Mouse (Mus musculus): ENCODE results near the gene Vmn2r88.
"Not testable (repeated sequence)": the region's sequence is repeated elsewhere in the genome, so short reads cannot be mapped to it uniquely, and the experiment has no call there.

Vmn2r88 gene

GRCm38 (mm10) chr14:51410520-51410919 lies at the start of gene Vmn2r88:
Gene Vmn2r88 (plus strand): TSS chr14:51410820.
- no peak for DNase-seq (ENCODE audit: low spot score)

- DNase-seq (ENCODE audit: low spot score): no peak
Measured at GRCm38 (mm10) chr14:51361456-51361855, 49.2 kb upstream of the Vmn2r88 start, which contains the start of gene Gm7247. Gene Gm7247 (plus strand): TSS chr14:51361756.

GRCm38 (mm10) chr14:51382805-51383204 lies 27.8 kb upstream of the Vmn2r88 start:
- peak; percentile 34 for DNase-seq (ENCODE audit: low spot score)

GRCm38 (mm10) chr14:51384351-51384750 lies 26.3 kb upstream of the Vmn2r88 start:
- no peak for DNase-seq (ENCODE audit: low spot score)

GRCm38 (mm10) chr14:51385741-51386140 lies 24.9 kb upstream of the Vmn2r88 start:
- no peak for DNase-seq (ENCODE audit: low spot score)

- DNase-seq (ENCODE audit: low spot score): no peak
Measured at GRCm38 (mm10) chr14:51387768-51388167, 22.9 kb upstream of the Vmn2r88 start.

GRCm38 (mm10) chr14:51388222-51388621 lies 22.4 kb upstream of the Vmn2r88 start:
- DNase-seq (ENCODE audit: low spot score): no peak

GRCm38 (mm10) chr14:51423885-51424284 lies 13.3 kb downstream of the Vmn2r88 start:
- DNase-seq (ENCODE audit: low spot score): no peak

- not testable (repeated sequence) for DNase-seq (ENCODE audit: low spot score)
Measured at GRCm38 (mm10) chr14:51430138-51430537, 19.5 kb downstream of the Vmn2r88 start.

- DNase-seq (ENCODE audit: low spot score): peak; percentile 77
Measured at GRCm38 (mm10) chr14:51434546-51434945, 23.9 kb downstream of the Vmn2r88 start.

- no peak for DNase-seq (ENCODE audit: low spot score)
Measured at GRCm38 (mm10) chr14:51435020-51435419, 24.4 kb downstream of the Vmn2r88 start.

GRCm38 (mm10) chr14:51438955-51439354 lies 28.3 kb downstream of the Vmn2r88 start:
- DNase-seq (ENCODE audit: low spot score): peak; percentile 14

- DNase-seq (ENCODE audit: low spot score): not testable (repeated sequence)
Measured at GRCm38 (mm10) chr14:51451557-51451956, 40.9 kb downstream of the Vmn2r88 start, which contains the start of gene Vmn2r89. Gene Vmn2r89 (plus strand): TSS chr14:51451857.
